Mouse (Mus musculus) limb, embryonic 14.5 days (tissue): ENCODE measurements around the gene Tmem79. TPM values are rescaled to one million over a fixed set of nuclear protein-coding genes. Genes with fewer than 3 reads are reported as not detected.
"Not testable (repeated sequence)": the region's sequence is repeated elsewhere in the genome, so short reads cannot be mapped to it uniquely, and the experiment has no call there.

Experiments used
- ATAC-seq: fragments of 200-750 bp; cut with Nextera tagmentation; 2 replicates; pipeline ENCODE4 v1.8.0; 2017; ENCODE audit warnings: low read depth, moderate number of reproducible peaks, moderate TSS enrichment; ENCODE audit not compliant: low FRiP score
- DNase-seq: peaks from one replicate; pipeline ENCODE4 v3.0.0-alpha.2; 2015; ENCODE audit warnings: low spot score
- H3K27ac ChIP-seq: fragments of 300-500 bp; sonication (generic); replicated peaks from 2 replicates; pipeline ENCODE4 v1.5.1; 2014; ENCODE audit warnings: low read depth, mild to moderate bottlenecking, low read length, moderate library complexity, mixed read lengths
- H3K27me3 ChIP-seq: fragments of 300-500 bp; sonication (generic); 2 replicates; pipeline ENCODE4 v1.6.1; 2014; ENCODE audit warnings: low read length, mixed read lengths; ENCODE audit not compliant: control insufficient read depth, insufficient read depth
- H3K36me3 ChIP-seq: fragments of 300-500 bp; sonication (generic); 2 replicates; pipeline ENCODE4 v1.6.1; 2014; ENCODE audit warnings: mild to moderate bottlenecking, low read length, moderate library complexity, mixed read lengths; ENCODE audit not compliant: control insufficient read depth, insufficient read depth
- H3K4me1 ChIP-seq: fragments of 300-500 bp; sonication (generic); 2 replicates; pipeline ENCODE4 v1.6.1; 2014; ENCODE audit warnings: antibody characterized with exemption, low read length, mixed read lengths; ENCODE audit not compliant: control insufficient read depth, insufficient read depth
- H3K4me2 ChIP-seq: fragments of 300-500 bp; sonication (generic); replicated peaks from 2 replicates; pipeline ENCODE4 v1.6.1; 2014; ENCODE audit warnings: low read depth, mild to moderate bottlenecking, low read length, moderate library complexity; ENCODE audit not compliant: severe bottlenecking
- H3K4me3 ChIP-seq: fragments of 300-500 bp; sonication (generic); replicated peaks from 2 replicates; pipeline ENCODE4 v1.5.1; 2014; ENCODE audit warnings: low read length
- H3K9ac ChIP-seq: fragments of 300-500 bp; sonication (generic); 2 replicates; pipeline ENCODE4 v1.6.1; 2014; ENCODE audit warnings: mild to moderate bottlenecking, low read depth, low read length, moderate library complexity; ENCODE audit not compliant: severe bottlenecking
- H3K9me3 ChIP-seq: fragments of 300-500 bp; sonication (generic); 2 replicates; pipeline ENCODE4 v1.6.1; 2016; ENCODE audit warnings: low read length; ENCODE audit not compliant: control insufficient read depth
- POLR2A ChIP-seq: fragments of 200-500 bp; IDR thresholded peaks from 2 replicates; pipeline ENCODE4 v1.8.0; 2012; ENCODE audit warnings: inconsistent platforms, mild to moderate bottlenecking, moderate library complexity, borderline replicate concordance; ENCODE audit not compliant: insufficient read depth, insufficient read length; ENCODE audit errors: extremely low read depth
- WGBS: fragments of 180-500 bp; shearing (Covaris S2); extraction: QIAGEN DNeasy Blood & Tissue Kit; methylation state at CpG from one replicate; pipeline ENCODE4 v1.1.7; 2014; 5-methylcytosine and 5-hydroxymethylcytosine counted together
- polyA plus RNA-seq, 2 experiments: library from polyadenylated mRNA; depleted of rRNA in 1 of 2; stranded (reverse) in 1 of 2; unstranded in 1 of 2; fragments of >200 nt; fragmentation: Nextera tagmentation in 1 of 2; extraction: Ambion mirVana in 1 of 2; gene quantifications; 2 replicates each; pipeline versions ENCODE4 v1.2.1 to v1.2.3; 2012 to 2014

The Tmem79 gene
- polyA plus RNA-seq, 2 experiments = 14.3 to 22.3 TPM

GRCm38 (mm10) chr3:88287110-88287509, 48.8 kb downstream of the Tmem79 start, which contains the start of gene Gm38392:
Gene Gm38392, minus strand, starts transcription at chr3:88287210.
- Histone ChIP-seq H3K4me1 (no peaks in the 10 kb centered on the region), H3K4me3 (no peak within 1 kb of the TSS), H3K36me3 (peaks cover 8% of the 10 kb centered on the region; the same call in 1 of the 2 replicates), H3K9ac (no peak within 1 kb of the TSS), H3K9me3 (no peaks in the 10 kb centered on the region), H3K27ac (no peak within 1 kb of the TSS), H3K4me2 (no peak within 1 kb of the TSS), H3K27me3 (no peaks in the 10 kb centered on the region)
- no peak for TF ChIP-seq POLR2A
- no peak for DNase-seq
- no peak for ATAC-seq
- 98% methylated on average over 4 of the region's 4 CpGs for WGBS

- DNase-seq, H3K36me3 ChIP-seq, H3K9me3 ChIP-seq, H3K9ac ChIP-seq, H3K4me3 ChIP-seq, H3K27ac ChIP-seq, H3K4me2 ChIP-seq, ATAC-seq, H3K4me1 ChIP-seq, H3K27me3 ChIP-seq: not testable (repeated sequence)
- WGBS = no CpG with 5 or more reads among the region's 2 CpGs
These were observed 50.4 kb downstream of the Tmem79 start for GRCm38 (mm10) chr3:88285565-88285895.

GRCm38 (mm10) chr3:88284815-88285564, 51.0 kb downstream of the Tmem79 start:
- H3K9me3 ChIP-seq, H3K9ac ChIP-seq, H3K36me3 ChIP-seq, H3K4me1 ChIP-seq, H3K4me3 ChIP-seq, H3K27me3 ChIP-seq, ATAC-seq, H3K4me2 ChIP-seq, DNase-seq, H3K27ac ChIP-seq: not testable (repeated sequence)
- WGBS = 96% methylated on average over 14 of the region's 14 CpGs

- not testable (repeated sequence) for H3K27ac ChIP-seq, H3K36me3 ChIP-seq, DNase-seq, H3K4me3 ChIP-seq, H3K9me3 ChIP-seq, H3K27me3 ChIP-seq, H3K9ac ChIP-seq, ATAC-seq, H3K4me2 ChIP-seq, H3K4me1 ChIP-seq
- WGBS = 75% methylated on average over 11 of the region's 11 CpGs
These were observed 54.6 kb downstream of the Tmem79 start for GRCm38 (mm10) chr3:88281141-88281916.

GRCm38 (mm10) chr3:88280035-88280434, 55.9 kb downstream of the Tmem79 start:
- ATAC-seq = no peak
- Histone ChIP-seq H3K36me3 (no peaks in the 10 kb centered on the region), H3K4me1 (no peaks in the 10 kb centered on the region), H3K4me2 (no peak overlapping the region), H3K27ac (no peak overlapping the region), H3K9ac (no peak overlapping the region), H3K4me3 (no peak overlapping the region), H3K9me3 (no peaks in the 10 kb centered on the region), H3K27me3 (no peaks in the 10 kb centered on the region)
- TF ChIP-seq POLR2A = no peak
- WGBS = 83% methylated on average over 2 of the region's 2 CpGs
- DNase-seq = no peak

Other genes starting within 250 kb of the Tmem79 start
- gene Mef2d, start 193.8 kb downstream of the Tmem79 start, polyA plus RNA-seq (2012; rRNA removed) = 58.7 and 79.0 TPM in 2 replicates
- 27.4 and 29.6 TPM in 2 replicates for gene Mef2d, start 193.8 kb downstream of the Tmem79 start, polyA plus RNA-seq (2014; fragmentation: Nextera tagmentation; extraction: Ambion mirVana)
- 10.5 and 11.0 TPM in 2 replicates for gene Rhbg, start 81.4 kb downstream of the Tmem79 start, polyA plus RNA-seq (2012; rRNA removed)
- gene Rhbg, start 81.4 kb downstream of the Tmem79 start, polyA plus RNA-seq (2014; fragmentation: Nextera tagmentation; extraction: Ambion mirVana) = 17.0 and 17.2 TPM in 2 replicates
- gene Gm38392, start 48.9 kb downstream of the Tmem79 start, polyA plus RNA-seq (2012; rRNA removed) = 0.77 TPM in 1 of 2 replicates, not detected in the other
- 0.65 and 5.4 TPM in 2 replicates for gene Gm38392, start 48.9 kb downstream of the Tmem79 start, polyA plus RNA-seq (2014; fragmentation: Nextera tagmentation; extraction: Ambion mirVana)
- 4.3 and 8.6 TPM in 2 replicates for gene Tsacc, start 39.1 kb downstream of the Tmem79 start, polyA plus RNA-seq (2012; rRNA removed)
- 9.4 and 14.3 TPM in 2 replicates for gene Tsacc, start 39.1 kb downstream of the Tmem79 start, polyA plus RNA-seq (2014; fragmentation: Nextera tagmentation; extraction: Ambion mirVana)
- 285 and 326 TPM in 2 replicates for gene Cct3, start 39.0 kb downstream of the Tmem79 start, polyA plus RNA-seq (2012; rRNA removed)
- 476 and 516 TPM in 2 replicates for gene Cct3, start 39.0 kb downstream of the Tmem79 start, polyA plus RNA-seq (2014; fragmentation: Nextera tagmentation; extraction: Ambion mirVana)
- 131 and 152 TPM in 2 replicates for gene Glmp, start 11.1 kb downstream of the Tmem79 start, polyA plus RNA-seq (2012; rRNA removed)
- gene Glmp, start 11.1 kb downstream of the Tmem79 start, polyA plus RNA-seq (2014; fragmentation: Nextera tagmentation; extraction: Ambion mirVana) = 127 and 130 TPM in 2 replicates
- gene Smg5, start 112 bp upstream of the Tmem79 start, polyA plus RNA-seq (2012; rRNA removed) = 83.3 and 88.1 TPM in 2 replicates
- 33.8 and 40.1 TPM in 2 replicates for gene Smg5, start 112 bp upstream of the Tmem79 start, polyA plus RNA-seq (2014; fragmentation: Nextera tagmentation; extraction: Ambion mirVana)
- 15.9 and 17.2 TPM in 2 replicates for gene Paqr6, start 28.4 kb upstream of the Tmem79 start, polyA plus RNA-seq (2012; rRNA removed)
- gene Paqr6, start 28.4 kb upstream of the Tmem79 start, polyA plus RNA-seq (2014; fragmentation: Nextera tagmentation; extraction: Ambion mirVana) = 13.9 and 15.1 TPM in 2 replicates
- gene Bglap3, start 36.6 kb upstream of the Tmem79 start, polyA plus RNA-seq (2012; rRNA removed) = 2.0 and 2.2 TPM in 2 replicates
- gene Bglap3, start 36.6 kb upstream of the Tmem79 start, polyA plus RNA-seq (2014; fragmentation: Nextera tagmentation; extraction: Ambion mirVana) = 1.7 and 2.5 TPM in 2 replicates
- 0.52 and 0.60 TPM in 2 replicates for gene Bglap2, start 42.6 kb upstream of the Tmem79 start, polyA plus RNA-seq (2012; rRNA removed)
- gene Bglap2, start 42.6 kb upstream of the Tmem79 start, polyA plus RNA-seq (2014; fragmentation: Nextera tagmentation; extraction: Ambion mirVana) = 0.77 and 1.9 TPM in 2 replicates
- gene Bglap, start 48.3 kb upstream of the Tmem79 start, polyA plus RNA-seq (2012; rRNA removed) = 0.94 and 1.00 TPM in 2 replicates
- 1.7 and 3.1 TPM in 2 replicates for gene Bglap, start 48.3 kb upstream of the Tmem79 start, polyA plus RNA-seq (2014; fragmentation: Nextera tagmentation; extraction: Ambion mirVana)
- 99.9 and 108 TPM in 2 replicates for gene Pmf1, start 74.2 kb upstream of the Tmem79 start, polyA plus RNA-seq (2012; rRNA removed)
- gene Pmf1, start 74.2 kb upstream of the Tmem79 start, polyA plus RNA-seq (2014; fragmentation: Nextera tagmentation; extraction: Ambion mirVana) = 109 and 114 TPM in 2 replicates
- gene Slc25a44, start 89.0 kb upstream of the Tmem79 start, polyA plus RNA-seq (2012; rRNA removed) = 21.2 and 24.0 TPM in 2 replicates
- 18.0 and 19.1 TPM in 2 replicates for gene Slc25a44, start 89.0 kb upstream of the Tmem79 start, polyA plus RNA-seq (2014; fragmentation: Nextera tagmentation; extraction: Ambion mirVana)
- 13.5 and 16.0 TPM in 2 replicates for gene Sema4a, start 125.0 kb upstream of the Tmem79 start, polyA plus RNA-seq (2012; rRNA removed)
- gene Sema4a, start 125.0 kb upstream of the Tmem79 start, polyA plus RNA-seq (2014; fragmentation: Nextera tagmentation; extraction: Ambion mirVana) = 12.9 and 14.4 TPM in 2 replicates
- gene Lmna, start 173.8 kb upstream of the Tmem79 start, polyA plus RNA-seq (2012; rRNA removed) = 238 and 364 TPM in 2 replicates
- 378 and 402 TPM in 2 replicates for gene Lmna, start 173.8 kb upstream of the Tmem79 start, polyA plus RNA-seq (2014; fragmentation: Nextera tagmentation; extraction: Ambion mirVana)
- 49.3 and 60.8 TPM in 2 replicates for gene Mex3a, start 196.2 kb upstream of the Tmem79 start, polyA plus RNA-seq (2012; rRNA removed)
- 26.7 and 33.1 TPM in 2 replicates for gene Mex3a, start 196.2 kb upstream of the Tmem79 start, polyA plus RNA-seq (2014; fragmentation: Nextera tagmentation; extraction: Ambion mirVana)
- 27.0 and 35.0 TPM in 2 replicates for gene Rab25, start 212.2 kb upstream of the Tmem79 start, polyA plus RNA-seq (2012; rRNA removed)
- 52.7 and 70.4 TPM in 2 replicates for gene Rab25, start 212.2 kb upstream of the Tmem79 start, polyA plus RNA-seq (2014; fragmentation: Nextera tagmentation; extraction: Ambion mirVana)
- 92.5 and 117 TPM in 2 replicates for gene Lamtor2, start 216.9 kb upstream of the Tmem79 start, polyA plus RNA-seq (2012; rRNA removed)
- 100 and 103 TPM in 2 replicates for gene Lamtor2, start 216.9 kb upstream of the Tmem79 start, polyA plus RNA-seq (2014; fragmentation: Nextera tagmentation; extraction: Ambion mirVana)
- gene Ubqln4, start 217.6 kb upstream of the Tmem79 start, polyA plus RNA-seq (2012; rRNA removed) = 90.4 and 112 TPM in 2 replicates
- 52.5 and 57.8 TPM in 2 replicates for gene Ubqln4, start 217.6 kb upstream of the Tmem79 start, polyA plus RNA-seq (2014; fragmentation: Nextera tagmentation; extraction: Ambion mirVana)
- 422 and 466 TPM in 2 replicates for gene Ssr2, start 239.7 kb upstream of the Tmem79 start, polyA plus RNA-seq (2012; rRNA removed)
- gene Ssr2, start 239.7 kb upstream of the Tmem79 start, polyA plus RNA-seq (2014; fragmentation: Nextera tagmentation; extraction: Ambion mirVana) = 307 and 325 TPM in 2 replicates